Mouse (Mus musculus) heart, embryonic 14.5 days (tissue): ENCODE measurements around the gene Setx. TPM values are rescaled to one million over a fixed set of nuclear protein-coding genes. Genes with fewer than 3 reads are reported as not detected.

ENCODE experiments used
- ATAC-seq: fragments of 200-750 bp; cut with Nextera tagmentation; 2 replicates; pipeline ENCODE4 v1.8.0; 2017; ENCODE audit warnings: low read depth, moderate TSS enrichment; ENCODE audit not compliant: insufficient number of reproducible peaks, insufficient read depth, low FRiP score
- H3K27ac ChIP-seq, 2 experiments: fragments of 200-500 bp in 1 of 2; fragments of 300-500 bp in 1 of 2; sonication (generic) in 1 of 2; replicated peaks in 1 of 2; 2 replicates each; pipeline ENCODE4 v1.5.1; 2012 to 2014; ENCODE audit warnings: low read depth in 2 of 2, low read length in 2 of 2, control low read depth in 1 of 2, mild to moderate bottlenecking in 1 of 2, mixed read lengths in 1 of 2; ENCODE audit not compliant: control insufficient read depth in 1 of 2, insufficient read depth in 1 of 2
- H3K27me3 ChIP-seq: fragments of 300-500 bp; sonication (generic); 2 replicates; pipeline ENCODE4 v1.6.1; 2014; ENCODE audit warnings: mild to moderate bottlenecking, low read length, control low read depth; ENCODE audit not compliant: control insufficient read depth, insufficient read depth
- H3K36me3 ChIP-seq: fragments of 300-500 bp; sonication (generic); 2 replicates; pipeline ENCODE4 v1.6.1; 2014; ENCODE audit warnings: mild to moderate bottlenecking, control low read depth, low read length, mixed read lengths; ENCODE audit not compliant: control insufficient read depth, insufficient read depth
- H3K4me1 ChIP-seq, 2 experiments: fragments of 200-500 bp in 1 of 2; fragments of 300-500 bp in 1 of 2; sonication (generic) in 1 of 2; 2 replicates each; pipeline ENCODE4 v1.6.1; 2012 to 2014; ENCODE audit warnings: low read length in 2 of 2, control low read depth in 1 of 2, mixed read lengths in 1 of 2; ENCODE audit not compliant: control insufficient read depth in 2 of 2, insufficient read depth in 2 of 2
- H3K4me2 ChIP-seq: fragments of 300-500 bp; sonication (generic); 2 replicates; pipeline ENCODE4 v1.6.1; 2014; ENCODE audit warnings: mild to moderate bottlenecking, low read length
- H3K4me3 ChIP-seq, 2 experiments: fragments of 200-500 bp in 1 of 2; fragments of 300-500 bp in 1 of 2; sonication (generic) in 1 of 2; 2 replicates each; pipeline ENCODE4 v1.5.1; 2012 to 2014; ENCODE audit warnings: low read length in 2 of 2, mild to moderate bottlenecking in 2 of 2, control low read depth in 1 of 2, low read depth in 1 of 2, moderate library complexity in 1 of 2; ENCODE audit not compliant: control insufficient read depth in 1 of 2, insufficient read depth in 1 of 2
- H3K9ac ChIP-seq: fragments of 300-500 bp; sonication (generic); 2 replicates; pipeline ENCODE4 v1.6.1; 2014; ENCODE audit warnings: mild to moderate bottlenecking, low read length
- H3K9me3 ChIP-seq: fragments of 300-500 bp; sonication (generic); 2 replicates; pipeline ENCODE4 v1.6.1; 2016; ENCODE audit warnings: low read length, control low read depth; ENCODE audit not compliant: control insufficient read depth
- WGBS: fragments of 180-500 bp; shearing (Covaris S2); extraction: QIAGEN DNeasy Blood & Tissue Kit; methylation state at CpG from one replicate; pipeline ENCODE4 v1.1.7; 2014; 5-methylcytosine and 5-hydroxymethylcytosine counted together
- polyA plus RNA-seq: library from polyadenylated mRNA; unstranded; fragments of >200 nt; fragmentation: Nextera tagmentation; extraction: Ambion mirVana; gene quantifications from 2 replicates; pipeline ENCODE4 v1.2.1, GENCODE M21; 2014

Setx gene
- polyA plus RNA-seq, 1 experiment from 2014 or later, result 10.0 TPM

- H3K4me3 ChIP-seq, result no peak overlapping the region
- no peak overlapping the region for H3K4me2 ChIP-seq
- peaks cover 98% of the 10 kb centered on the region for H3K36me3 ChIP-seq
- 81% methylated on average over 2 of the region's 2 CpGs for WGBS
- no peak for ATAC-seq
- no peaks in the 10 kb centered on the region for H3K9me3 ChIP-seq
- no peak overlapping the region for H3K9ac ChIP-seq
- H3K27ac ChIP-seq, result no peak overlapping the region
- no peaks in the 10 kb centered on the region for H3K27me3 ChIP-seq
- no peaks in the 10 kb centered on the region for H3K4me1 ChIP-seq
Observed at GRCm38 (mm10) chr2:29151941-29152340, 28.0 kb downstream of the Setx start.

DNA sequence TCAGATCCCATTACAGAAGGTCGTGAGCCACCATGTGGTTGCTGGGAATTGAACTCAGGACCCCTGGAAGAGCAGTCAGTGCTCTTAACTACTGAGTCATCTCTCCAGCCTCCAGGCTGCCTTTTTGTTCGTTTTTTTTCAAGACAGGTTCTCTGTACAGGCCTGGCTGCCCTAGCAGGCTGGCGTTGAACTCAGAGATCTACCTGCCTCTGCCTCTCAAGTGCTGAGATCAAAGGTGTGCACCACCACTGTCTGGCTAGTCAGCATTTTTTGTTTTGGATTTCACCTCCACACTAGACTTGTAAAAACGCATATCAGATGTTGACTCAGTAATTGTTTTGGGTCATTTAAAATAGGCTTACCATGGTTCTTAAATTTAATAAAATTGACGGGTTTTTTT, 44.1 kb downstream of the Setx start:
- H3K27me3 ChIP-seq, result no peaks in the 10 kb centered on the region
- no peaks in the 10 kb centered on the region for H3K4me1 ChIP-seq
- no peak overlapping the region for H3K27ac ChIP-seq
- no peak overlapping the region for H3K4me3 ChIP-seq
- H3K9me3 ChIP-seq, result no peaks in the 10 kb centered on the region
- H3K36me3 ChIP-seq, result peaks cover 87% of the 10 kb centered on the region
- no peak overlapping the region for H3K4me2 ChIP-seq
- no peak overlapping the region for H3K9ac ChIP-seq
- no peak for ATAC-seq
- WGBS, result 90% methylated on average over 5 of the region's 5 CpGs

DNA sequence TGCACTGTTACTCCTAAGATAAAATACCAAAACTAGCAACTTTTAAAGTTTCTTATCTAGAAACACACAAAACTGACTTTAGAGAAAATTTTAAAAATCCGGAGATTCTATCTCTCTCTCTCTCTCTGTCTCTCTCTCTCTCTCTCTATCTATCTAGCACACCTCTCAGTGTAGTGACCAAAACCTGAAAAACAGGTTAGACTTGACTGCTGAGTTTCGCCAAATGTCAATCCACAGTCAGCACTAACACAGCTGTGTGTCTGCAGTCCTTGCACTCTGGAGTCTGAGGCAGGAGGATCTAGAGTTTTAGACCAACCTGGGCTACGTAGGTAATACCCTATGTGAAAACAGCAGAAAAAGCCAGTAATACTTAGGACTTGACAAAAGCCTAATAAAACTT, 50.9 kb downstream of the Setx start:
- H3K4me1 ChIP-seq, result no peaks in the 10 kb centered on the region
- no peak overlapping the region for H3K4me3 ChIP-seq
- no peak overlapping the region for H3K27ac ChIP-seq
- H3K9ac ChIP-seq, result no peak overlapping the region
- 85% methylated on average over 3 of the region's 3 CpGs for WGBS
- H3K9me3 ChIP-seq, result no peaks in the 10 kb centered on the region
- no peak for ATAC-seq
- H3K36me3 ChIP-seq, result peaks cover 98% of the 10 kb centered on the region
- no peak overlapping the region for H3K4me2 ChIP-seq
- H3K27me3 ChIP-seq, result no peaks in the 10 kb centered on the region

GRCm38 (mm10) chr2:29179810-29180209, 55.8 kb downstream of the Setx start:
- H3K36me3 ChIP-seq, result peaks cover 64% of the 10 kb centered on the region
- H3K4me2 ChIP-seq, result no peak overlapping the region
- H3K27ac ChIP-seq, result no peak overlapping the region
- no peak for ATAC-seq
- H3K27me3 ChIP-seq, result no peaks in the 10 kb centered on the region
- no peaks in the 10 kb centered on the region for H3K9me3 ChIP-seq
- no peak overlapping the region for H3K4me3 ChIP-seq
- H3K4me1 ChIP-seq, result peaks cover 10 to 16% of the 10 kb centered on the region in 2 experiments
- 88% methylated on average over 4 of the region's 4 CpGs for WGBS
- H3K9ac ChIP-seq, result no peak overlapping the region

GRCm38 (mm10) chr2:29181111-29181510, 57.1 kb downstream of the Setx start:
- Histone ChIP-seq H3K4me1 (peaks cover 10 to 16% of the 10 kb centered on the region in 2 experiments), H3K27ac (no peak overlapping the region), H3K4me3 (no peak overlapping the region), H3K9ac (no peak overlapping the region), H3K27me3 (no peaks in the 10 kb centered on the region), H3K36me3 (peaks cover 52% of the 10 kb centered on the region), H3K9me3 (no peaks in the 10 kb centered on the region), H3K4me2 (no peak overlapping the region)
- 72% methylated on average over 2 of the region's 2 CpGs for WGBS
- no peak for ATAC-seq

GRCm38 (mm10) chr2:29183266-29183924, 59.4 kb downstream of the Setx start:
- H3K36me3 ChIP-seq, result peaks cover 29% of the 10 kb centered on the region
- H3K27me3 ChIP-seq, result no peaks in the 10 kb centered on the region
- no peak overlapping the region for H3K9ac ChIP-seq
- no peak overlapping the region for H3K27ac ChIP-seq
- H3K9me3 ChIP-seq, result no peaks in the 10 kb centered on the region
- H3K4me3 ChIP-seq, result no peak overlapping the region
- no peak for ATAC-seq
- H3K4me1 ChIP-seq, result peaks cover 10 to 16% of the 10 kb centered on the region in 2 experiments
- peak overlapping the region; percentile 18 for H3K4me2 ChIP-seq
- 22% methylated on average over 6 of the region's 6 CpGs for WGBS

DNA sequence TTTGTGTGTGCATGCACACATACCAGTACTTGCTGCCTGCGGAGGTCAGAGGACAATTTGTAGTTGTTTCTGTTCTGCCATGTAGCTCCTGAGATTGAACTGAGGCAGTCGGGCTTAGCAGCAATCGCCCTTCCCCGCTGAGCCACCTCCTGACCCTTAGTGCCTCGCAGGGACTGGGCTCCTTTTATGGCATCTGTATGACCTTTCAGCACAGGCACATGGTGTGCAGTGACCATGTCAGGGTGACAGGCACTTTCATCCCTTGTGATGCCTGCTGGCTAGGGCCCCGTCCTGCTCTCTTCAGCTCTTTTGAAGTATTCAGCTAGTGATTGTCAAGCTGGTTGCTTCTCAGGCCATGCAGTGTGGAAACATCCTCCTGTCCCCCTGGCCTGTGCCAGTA, 62.2 kb downstream of the Setx start:
- WGBS, result 40% methylated on average over 6 of the region's 6 CpGs
- Histone ChIP-seq H3K27ac (no peak overlapping the region), H3K27me3 (no peaks in the 10 kb centered on the region), H3K36me3 (peaks cover under 1% of the 10 kb centered on the region; the same call in 1 of the 2 replicates), H3K4me2 (no peak overlapping the region), H3K9me3 (no peaks in the 10 kb centered on the region), H3K9ac (no peak overlapping the region), H3K4me1 (peaks cover 10 to 16% of the 10 kb centered on the region in 2 experiments), H3K4me3 (no peak overlapping the region)
- no peak for ATAC-seq

- H3K9me3 ChIP-seq, result no peaks in the 10 kb centered on the region
- no peak overlapping the region for H3K27ac ChIP-seq
- ATAC-seq, result no peak
- H3K9ac ChIP-seq, result no peak overlapping the region
- H3K27me3 ChIP-seq, result peaks cover 9% of the 10 kb centered on the region
- no peak overlapping the region for H3K4me2 ChIP-seq
- no peak overlapping the region for H3K4me3 ChIP-seq
- no peaks in the 10 kb centered on the region for H3K36me3 ChIP-seq
- H3K4me1 ChIP-seq, result peaks cover 8 to 13% of the 10 kb centered on the region in 2 experiments; a peak in 3 of 4 replicates
- 78% methylated on average over 7 of the region's 7 CpGs for WGBS
Observed at GRCm38 (mm10) chr2:29190392-29190791, 66.4 kb downstream of the Setx start.
